Mouse (Mus musculus) adrenal gland, adult 8-10 months (tissue): ENCODE data around the gene Bbs5. TPM values are rescaled to one million over a fixed set of nuclear protein-coding genes. Genes with fewer than 3 reads are reported as not detected.
A peak's percentile ranks its signal among the peaks of the same experiment; 100 is the strongest.
"Not testable (repeated sequence)": the region's sequence is repeated elsewhere in the genome, so short reads cannot be mapped to it uniquely, and the experiment has no call there.

Experiments
- DNase-seq: peaks from one replicate; pipeline ENCODE4 v3.0.0; 2022
- total RNA-seq, 4 experiments: library from RNA; stranded (reverse); gene quantifications; 2 replicates each; pipeline ENCODE4 v1.2.4; 2022

Gene Bbs5
- total RNA-seq = 10 to 100 TPM in 2 of 4 experiments, 1 to 10 TPM in 2; 9.8 to 14.6 (median 10.2) TPM

- peak; percentile 93 for DNase-seq
Measured at GRCm38 (mm10) chr2:69646726-69647490, at the start of gene Bbs5. TSS of gene Bbs5 (plus strand) at chr2:69647171.

- no peak for DNase-seq
Measured at GRCm38 (mm10) chr2:69603726-69604393, 43.1 kb upstream of the Bbs5 start.

GRCm38 (mm10) chr2:69606621-69607020 is 40.4 kb upstream of the Bbs5 start:
- DNase-seq = no peak

- no peak for DNase-seq
Measured at GRCm38 (mm10) chr2:69612237-69612636, 34.7 kb upstream of the Bbs5 start.

- no peak for DNase-seq
Measured at GRCm38 (mm10) chr2:69612716-69613115, 34.3 kb upstream of the Bbs5 start.

GRCm38 (mm10) chr2:69613237-69613636 is 33.7 kb upstream of the Bbs5 start:
- no peak for DNase-seq

- no peak for DNase-seq
Measured at GRCm38 (mm10) chr2:69618336-69618735, 28.6 kb upstream of the Bbs5 start.

GRCm38 (mm10) chr2:69619286-69619685 is 27.7 kb upstream of the Bbs5 start:
- no peak for DNase-seq

- DNase-seq = no peak
Measured at GRCm38 (mm10) chr2:69629215-69629614, 17.8 kb upstream of the Bbs5 start.

- DNase-seq = no peak
Measured at GRCm38 (mm10) chr2:69629914-69630313, 17.1 kb upstream of the Bbs5 start.

GRCm38 (mm10) chr2:69630792-69631191 is 16.2 kb upstream of the Bbs5 start:
- no peak for DNase-seq

- DNase-seq = no peak
Measured at GRCm38 (mm10) chr2:69631449-69631848, 15.5 kb upstream of the Bbs5 start.

GRCm38 (mm10) chr2:69635064-69635701 is 11.8 kb upstream of the Bbs5 start:
- no peak for DNase-seq

GRCm38 (mm10) chr2:69635807-69636206 is 11.2 kb upstream of the Bbs5 start:
- DNase-seq = no peak

GRCm38 (mm10) chr2:69637989-69638388 is 9.0 kb upstream of the Bbs5 start:
- not testable (repeated sequence) for DNase-seq

- DNase-seq = no peak
Measured at GRCm38 (mm10) chr2:69640100-69640499, 6.9 kb upstream of the Bbs5 start.

- no peak for DNase-seq
Measured at GRCm38 (mm10) chr2:69644968-69645617, 1.9 kb upstream of the Bbs5 start.

GRCm38 (mm10) chr2:69649716-69650115 is 2.7 kb downstream of the Bbs5 start:
- no peak for DNase-seq

- no peak for DNase-seq
Measured at GRCm38 (mm10) chr2:69659326-69659725, 12.4 kb downstream of the Bbs5 start.

GRCm38 (mm10) chr2:69663827-69664476 is 17.0 kb downstream of the Bbs5 start:
- DNase-seq = no peak

- no peak for DNase-seq
Measured at GRCm38 (mm10) chr2:69667656-69668055, 20.7 kb downstream of the Bbs5 start.

GRCm38 (mm10) chr2:69668414-69668813 is 21.4 kb downstream of the Bbs5 start:
- no peak for DNase-seq
